Mouse (Mus musculus): ENCODE data around the gene Mta3.

GRCm38 (mm10) chr17:83820701-83821100 is 114.7 kb downstream of the Mta3 start:
- TF ChIP-seq POLR2A (IDR thresholded peaks at IDR 0.05; ENCODE audit: insufficient read depth, low read length) = no peak
- TF ChIP-seq CTCF (IDR thresholded peaks at IDR 0.05; ENCODE audit: low read depth, low read length) = no peak
- TF ChIP-seq EP300 (IDR thresholded peaks at IDR 0.05; ENCODE audit: insufficient read depth, low read depth, low read length) = no peak

Measured in ES-Bruce4 (cell line).